9 mouse cellular contexts compared by ENCODE assay signal in the genomic region with DNA sequence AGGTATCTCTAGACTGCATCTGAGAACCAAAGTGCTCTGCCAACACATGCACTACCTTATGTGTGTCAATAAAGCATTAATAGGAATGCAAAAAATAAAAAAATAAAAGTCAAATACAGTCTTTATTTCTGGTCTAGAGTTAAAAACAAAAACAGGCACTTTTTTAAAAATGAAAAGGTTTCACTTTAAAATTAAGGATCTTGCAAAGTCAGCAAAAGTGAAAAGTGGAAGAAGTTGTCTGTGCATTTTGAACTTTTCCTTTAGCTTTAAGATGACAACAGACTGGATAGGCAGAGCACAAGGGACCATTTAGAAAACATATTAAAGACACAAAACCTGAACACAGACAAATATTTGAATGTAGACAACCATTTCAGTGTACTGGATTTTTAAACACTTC. TPM values are rescaled to one million over a fixed set of nuclear protein-coding genes. Genes with fewer than 3 reads are reported as not detected.
DNase-seq lines count a peak whose midpoint lies in the region; ATAC-seq and TF ChIP-seq lines count a peak whose summit lies in the region.
"Had no signal": no experiment of that assay in that cellular context is flagged by ENCODE, and none has a peak within 500 bp of the region (broad histone marks: within the 10 kb centered on the region; RNA-seq: fewer than 3 reads in every experiment).

No protein-coding gene starts in this region.

- intact Hi-C loops in gastrocnemius, adult 2 months (cut with DNase I): no loop called here

- H3K4me1 ChIP-seq in E14TG2a.4 (replicated peaks; ENCODE audit: low read depth, low read length): peaks cover 58% of the 10 kb centered on the region
- peaks cover 33% of the 10 kb centered on the region for H3K4me1 ChIP-seq in hindbrain, embryonic 15.5 days (replicated peaks)
- peaks cover 23% of the 10 kb centered on the region for H3K4me1 ChIP-seq in midbrain, embryonic 10.5 days

- peaks cover 8% of the 10 kb centered on the region; the same call in 1 of the 2 replicates for H3K36me3 ChIP-seq in E14TG2a.4 (ENCODE audit: insufficient read depth, low read length)
- no peaks in the 10 kb centered on the region for H3K36me3 ChIP-seq in hindbrain, embryonic 15.5 days
- H3K36me3 ChIP-seq in midbrain, embryonic 10.5 days: peaks cover 12% of the 10 kb centered on the region

- no peaks in the 10 kb centered on the region for H3K9me3 ChIP-seq in E14TG2a.4 (ENCODE audit: low read length)
- no peaks in the 10 kb centered on the region for H3K9me3 ChIP-seq in hindbrain, embryonic 15.5 days
- H3K9me3 ChIP-seq in midbrain, embryonic 10.5 days (replicated peaks): no peaks in the 10 kb centered on the region

- H3K9ac ChIP-seq in hindbrain, embryonic 15.5 days: no peak overlapping the region

- TF ChIP-seq CTCF in gastrocnemius, adult 2 months (IDR thresholded peaks at IDR 0.05): no peak
- no peak for TF ChIP-seq CTCF in E14TG2a.4 (conservative IDR thresholded peaks at IDR 0.05; ENCODE audit: low read length)

- no peak for DNase-seq in gastrocnemius, adult 2 months
- DNase-seq in gastrocnemius, adult 8-10 months (ENCODE audit: low spot score in 2 of 2): no peak
- DNase-seq in midbrain, embryonic 10.5 days (ENCODE audit: low spot score): no peak
- no peak for DNase-seq in thymus, postnatal 0 days (ENCODE audit: low spot score)
- DNase-seq in frontal cortex, postnatal 25 days (ENCODE audit: low spot score in 2 of 2): no peak
- no peak for DNase-seq in right cerebral cortex, postnatal 36 days (ENCODE audit: low spot score in 2 of 2)
- DNase-seq: right cerebral cortex, postnatal 4 days had no signal

- no peak for ATAC-seq in hindbrain, embryonic 15.5 days (ENCODE audit: low FRiP score, low read depth)

- no peaks in the 10 kb centered on the region for H3K27me3 ChIP-seq in E14TG2a.4 (ENCODE audit: insufficient read depth, low read length)
- no peaks in the 10 kb centered on the region for H3K27me3 ChIP-seq in hindbrain, embryonic 15.5 days
- H3K27me3 ChIP-seq in midbrain, embryonic 10.5 days (ENCODE audit: low read depth, poor library complexity, severe bottlenecking): no peaks in the 10 kb centered on the region

- peak overlapping the region; percentile 87 for H3K4me2 ChIP-seq in hindbrain, embryonic 15.5 days

- H3K27ac ChIP-seq in gastrocnemius, adult 2 months: no peak overlapping the region
- H3K27ac ChIP-seq in hindbrain, embryonic 15.5 days (replicated peaks): no peak overlapping the region
- H3K27ac ChIP-seq in midbrain, embryonic 10.5 days (replicated peaks): no peak overlapping the region

- H3K4me3 ChIP-seq in gastrocnemius, adult 2 months: peak overlapping the region; percentile 97
- peak overlapping the region; percentile 93 for H3K4me3 ChIP-seq in E14TG2a.4 (replicated peaks; ENCODE audit: low read length)
- H3K4me3 ChIP-seq in hindbrain, embryonic 15.5 days: peak overlapping the region; percentile 11; the same call in 1 of the 2 replicates
- H3K4me3 ChIP-seq in midbrain, embryonic 10.5 days: peak overlapping the region; percentile 97

RNA-seq across cellular contexts. Expression of a gene that starts 1.8 kb away (rescaled TPM):
- 10 to 100 TPM; 36.7 to 40.0 TPM for total RNA-seq in gastrocnemius, adult 2 months (2021)
- 10 to 100 TPM; 24.7 to 28.5 (median 27.5) TPM for total RNA-seq in gastrocnemius, adult 8-10 months (2022)
- polyA plus RNA-seq in hindbrain, embryonic 15.5 days (2015; fragmentation: Nextera tagmentation; extraction: Ambion mirVana): 83.5 and 84.8 TPM in 2 replicates
- 110 and 116 TPM in 2 replicates for polyA plus RNA-seq in midbrain, embryonic 10.5 days (2016; fragmentation: Nextera tagmentation; extraction: Ambion mirVana)
- 172 and 182 TPM in 2 replicates for polyA plus RNA-seq in thymus, postnatal 0 days (2015; fragmentation: Nextera tagmentation; extraction: Ambion mirVana)

Comparison
In these comparisons a context has a peak if more than half of its experiments do, and no peak if none do; other contexts are left out.
1. H3K4me3 ChIP-seq: peak in every context shown above with its lines; median percentile 97 in gastrocnemius, adult 2 months; 97 in midbrain, embryonic 10.5 days; 93 in E14TG2a.4; 11 in hindbrain, embryonic 15.5 days.